ENCODE assay signal across 1 mouse cellular context in the genomic region with DNA sequence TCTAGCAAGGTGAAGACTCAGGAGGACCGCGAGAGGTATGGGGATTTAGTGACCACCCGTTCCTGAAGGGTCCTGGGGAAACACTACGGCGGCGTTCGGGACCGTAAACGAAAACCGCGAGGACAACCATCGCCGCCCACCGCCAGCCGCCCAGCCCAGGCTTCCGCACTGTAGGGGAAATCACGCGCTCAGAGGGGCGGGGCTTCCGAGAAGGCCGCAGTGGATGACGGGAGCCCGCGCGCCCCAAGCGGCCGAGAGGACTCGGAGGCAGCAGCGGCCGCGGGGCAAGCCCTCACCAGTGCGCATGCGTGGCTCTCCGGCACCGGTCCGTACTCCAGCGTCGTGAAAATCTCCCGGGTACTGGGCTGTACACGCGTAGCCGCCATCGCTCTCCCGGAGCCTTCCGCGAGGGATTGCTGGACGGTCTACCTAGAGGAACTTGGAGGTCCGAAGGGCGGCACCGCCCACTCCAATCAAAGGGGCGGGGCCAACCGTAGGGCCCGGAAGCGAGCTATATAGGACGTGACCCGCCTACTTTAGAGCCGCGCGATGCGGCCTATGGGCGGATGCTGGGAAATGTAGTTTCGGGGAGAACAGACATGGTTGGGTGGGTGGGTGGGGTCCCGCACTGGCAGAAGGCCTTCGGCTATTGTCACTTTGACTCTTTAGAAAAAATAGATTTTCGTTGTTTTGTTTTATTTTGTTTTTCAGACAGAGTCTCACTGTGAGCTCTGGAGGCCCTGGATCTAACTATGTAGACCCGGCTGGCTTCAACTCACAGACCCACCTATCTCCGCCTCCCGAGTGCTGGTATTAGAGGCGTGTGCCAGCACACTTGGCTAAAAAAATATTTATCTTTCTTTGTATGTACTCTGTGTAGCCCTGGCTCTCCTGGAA.
TF ChIP-seq lines count a peak whose summit lies in the region.

A gene (plus strand): TSS at position 208 of the 897 bp plus-strand sequence.
A gene (minus strand): TSS at position 489 of the 897 bp plus-strand sequence.

TF ChIP-seq in MEL, 35 proteins besides CTCF, POLR2A, EP300 and RAD21 (continued from another document):
- peak; percentile 74 for TF ChIP-seq TCF12 (IDR thresholded peaks at IDR 0.05; ENCODE audit: low read depth, low read length)
- TF ChIP-seq NRF1 (IDR thresholded peaks at IDR 0.05; ENCODE audit: insufficient read depth, low read depth, low read length, poor library complexity, severe bottlenecking): peak; percentile 97
- no peak for TF ChIP-seq JUND (IDR thresholded peaks at IDR 0.05; ENCODE audit: low read depth, low read length)
- peak; percentile 88 for TF ChIP-seq USF1 (IDR thresholded peaks at IDR 0.05; ENCODE audit: low read depth, low read length)
- 0 out of 2 replicates have a peak, but pooled peaks have one; percentile 17 for TF ChIP-seq UBTF (IDR thresholded peaks at IDR 0.05; ENCODE audit: borderline replicate concordance, insufficient read depth, low read depth, low read length)
- TF ChIP-seq ELF1 (IDR thresholded peaks at IDR 0.05; ENCODE audit: low read depth, low read length): peak; percentile 81
- TF ChIP-seq CHD2 (IDR thresholded peaks at IDR 0.05; ENCODE audit: low read length): peak; percentile 61
- TF ChIP-seq SMC3 (IDR thresholded peaks at IDR 0.05; ENCODE audit: low read depth, low read length): no peak
- TF ChIP-seq ZKSCAN1 (IDR thresholded peaks at IDR 0.05; ENCODE audit: low read depth, low read length): no peak
- no peak for TF ChIP-seq POLR2AphosphoS5 (IDR thresholded peaks at IDR 0.05; ENCODE audit: borderline replicate concordance, low read depth, low read length)
- no peak for TF ChIP-seq USF2 (IDR thresholded peaks at IDR 0.05; ENCODE audit: borderline replicate concordance in 1 of 2, insufficient read depth in 1 of 2, low read depth in 1 of 2, low read length in 2 of 2)
- TF ChIP-seq CHD1 (IDR thresholded peaks at IDR 0.05; ENCODE audit: low read depth, low read length): 0 out of 2 replicates have a peak, but pooled peaks have one; percentile 56
- TF ChIP-seq MAZ (IDR thresholded peaks at IDR 0.05; ENCODE audit: low read depth, low read length): peak; percentile 77; the same call in 1 of the 2 replicates
- no peak for TF ChIP-seq GABPA (IDR thresholded peaks at IDR 0.05; ENCODE audit: low read depth, low read length)
- peak; percentile 44; the same call in 1 of the 2 replicates for TF ChIP-seq ETS1 (IDR thresholded peaks at IDR 0.05; ENCODE audit: low read depth, low read length)
- peak; percentile 65 for TF ChIP-seq KAT2A (conservative IDR thresholded peaks at IDR 0.05; ENCODE audit: low read depth, low read length)
- peak; percentile 81 for TF ChIP-seq HCFC1 (IDR thresholded peaks at IDR 0.05; ENCODE audit: low read depth, low read length)
- TF ChIP-seq BHLHE40 (IDR thresholded peaks at IDR 0.05; ENCODE audit: borderline replicate concordance, low read depth, low read length): no peak
- TF ChIP-seq MAX (IDR thresholded peaks at IDR 0.05; ENCODE audit: low read length): peak; percentile 89
- peak; percentile 70 for TF ChIP-seq TBP (IDR thresholded peaks at IDR 0.05; ENCODE audit: low read depth, low read length)
- peak; percentile 82 for TF ChIP-seq SIN3A (IDR thresholded peaks at IDR 0.05; ENCODE audit: low read length)
- peak; percentile 96 for TF ChIP-seq ZMIZ1 (IDR thresholded peaks at IDR 0.05; ENCODE audit: low read depth, low read length)
- peak; percentile 87 for TF ChIP-seq MXI1 (IDR thresholded peaks at IDR 0.05; ENCODE audit: low read depth, low read length)
- peak; percentile 76 for TF ChIP-seq MYC (IDR thresholded peaks at IDR 0.05; ENCODE audit: low read depth, low read length)
- TF ChIP-seq MYB (IDR thresholded peaks at IDR 0.05; ENCODE audit: low read depth, low read length): peak; percentile 42; the same call in 1 of the 2 replicates
